Mouse (Mus musculus): ENCODE measurements around the gene Rnf207.

Gene Rnf207

GRCm38 (mm10) chr4:152318517-152319234 lies at the start of gene Rnf207:
TSS of gene Rnf207 (minus strand) at chr4:152318993.
- DNase-seq: peak; percentile 69

- no peak for DNase-seq
Measured at GRCm38 (mm10) chr4:152365228-152365627, 46.4 kb upstream of the Rnf207 start.

GRCm38 (mm10) chr4:152362180-152362579 lies 43.4 kb upstream of the Rnf207 start:
- no peak for DNase-seq

GRCm38 (mm10) chr4:152360855-152361254 lies 42.1 kb upstream of the Rnf207 start:
- DNase-seq: peak; percentile 84

GRCm38 (mm10) chr4:152359700-152360099 lies 40.9 kb upstream of the Rnf207 start:
- DNase-seq: peak; percentile 26

GRCm38 (mm10) chr4:152355672-152356071 lies 36.9 kb upstream of the Rnf207 start:
- no peak for DNase-seq

- no peak for DNase-seq
Measured at GRCm38 (mm10) chr4:152353886-152354637, 35.3 kb upstream of the Rnf207 start.

GRCm38 (mm10) chr4:152351422-152352305 lies 32.9 kb upstream of the Rnf207 start:
- peak; percentile 70 for DNase-seq

GRCm38 (mm10) chr4:152350722-152351421 lies 32.1 kb upstream of the Rnf207 start:
- DNase-seq: no peak

- peak; percentile 48 for DNase-seq
Measured at GRCm38 (mm10) chr4:152349837-152350381, 31.1 kb upstream of the Rnf207 start.

GRCm38 (mm10) chr4:152345120-152345889 lies 26.5 kb upstream of the Rnf207 start:
- no peak for DNase-seq

GRCm38 (mm10) chr4:152344651-152345050 lies 25.9 kb upstream of the Rnf207 start:
- DNase-seq: no peak

- peak; percentile 76 for DNase-seq
Measured at GRCm38 (mm10) chr4:152343296-152343695, 24.5 kb upstream of the Rnf207 start.

- peak; percentile 62 for DNase-seq
Measured at GRCm38 (mm10) chr4:152340584-152341284, 21.9 kb upstream of the Rnf207 start.

GRCm38 (mm10) chr4:152339293-152339790 lies 20.5 kb upstream of the Rnf207 start:
- no peak for DNase-seq

GRCm38 (mm10) chr4:152338419-152339292 lies 19.9 kb upstream of the Rnf207 start, which contains the start of gene Chd5:
TSS of gene Chd5 (plus strand) at chr4:152338651.
- DNase-seq: peak; percentile 72

GRCm38 (mm10) chr4:152337772-152338171 lies 19.0 kb upstream of the Rnf207 start:
- peak; percentile 24 for DNase-seq

- DNase-seq: no peak
Measured at GRCm38 (mm10) chr4:152333587-152333986, 14.8 kb upstream of the Rnf207 start.

- DNase-seq: peak; percentile 89
Measured at GRCm38 (mm10) chr4:152332952-152333351, 14.2 kb upstream of the Rnf207 start.

Measured in retina, postnatal 1 day (tissue).